Mouse (Mus musculus): ENCODE data around the gene Pfn3.
"Not testable (repeated sequence)": the region's sequence is repeated elsewhere in the genome, so short reads cannot be mapped to it uniquely, and the experiment has no call there.

Gene Pfn3

GRCm38 (mm10) chr13:55414743-55415380, at the start of gene Pfn3:
TSS of gene Pfn3 (minus strand) at chr13:55415232.
- peak; percentile 76 for DNase-seq

GRCm38 (mm10) chr13:55464027-55464884, 49.2 kb upstream of the Pfn3 start, which contains the start of gene Prr7:
TSS of gene Prr7 (plus strand) at chr13:55464267.
- DNase-seq: peak; percentile 77

DNA sequence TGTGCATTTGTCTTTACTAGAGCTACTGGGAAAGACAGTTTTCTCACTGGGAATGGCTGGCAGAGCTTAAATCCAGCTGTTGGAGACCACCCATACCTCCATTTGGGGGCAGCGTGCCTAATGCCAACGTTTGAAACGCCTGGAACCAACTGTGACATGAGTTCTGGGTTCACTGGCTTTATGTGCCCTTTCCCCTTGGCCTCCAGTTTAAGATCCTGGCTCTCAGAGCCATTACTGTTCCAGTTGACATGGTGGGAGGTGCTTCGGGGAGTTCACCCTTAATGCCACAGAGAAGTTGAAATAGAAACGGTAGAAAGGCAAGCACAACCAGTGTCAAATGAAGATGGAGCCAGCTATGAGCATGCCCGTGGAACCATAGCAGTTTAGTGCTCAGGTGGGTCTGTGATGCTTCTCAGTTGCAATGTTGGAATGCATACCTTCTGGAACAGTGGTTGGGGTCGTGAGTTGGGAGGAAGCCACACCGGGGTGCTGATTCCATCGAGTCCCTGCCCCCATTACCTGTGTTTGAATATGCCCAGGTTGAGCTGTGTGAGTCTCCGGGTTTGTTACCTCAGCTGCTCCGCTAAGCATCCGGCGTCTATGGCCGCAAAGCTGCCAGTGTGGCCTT, 48.5 kb upstream of the Pfn3 start:
- DNase-seq: no peak

DNA sequence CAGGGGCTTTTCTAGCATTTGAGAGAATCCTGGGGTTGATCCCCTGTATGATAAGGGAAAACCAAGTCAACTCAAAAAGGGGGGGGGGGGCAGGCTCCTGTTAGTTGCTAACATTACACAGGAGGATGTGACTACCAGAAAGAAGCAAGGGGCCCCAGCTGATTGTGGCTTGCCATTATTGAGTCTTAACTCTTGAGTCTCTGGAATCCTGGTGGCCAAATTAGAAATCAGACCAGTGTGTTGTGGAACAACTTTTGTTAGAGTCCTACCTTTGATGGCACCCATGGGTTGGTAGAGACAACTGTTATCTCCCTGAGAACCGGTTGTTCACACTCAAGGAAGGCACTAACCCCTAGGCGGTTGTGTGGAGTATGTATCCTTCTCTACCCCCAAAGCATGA, 47.9 kb upstream of the Pfn3 start:
- no peak for DNase-seq

DNA sequence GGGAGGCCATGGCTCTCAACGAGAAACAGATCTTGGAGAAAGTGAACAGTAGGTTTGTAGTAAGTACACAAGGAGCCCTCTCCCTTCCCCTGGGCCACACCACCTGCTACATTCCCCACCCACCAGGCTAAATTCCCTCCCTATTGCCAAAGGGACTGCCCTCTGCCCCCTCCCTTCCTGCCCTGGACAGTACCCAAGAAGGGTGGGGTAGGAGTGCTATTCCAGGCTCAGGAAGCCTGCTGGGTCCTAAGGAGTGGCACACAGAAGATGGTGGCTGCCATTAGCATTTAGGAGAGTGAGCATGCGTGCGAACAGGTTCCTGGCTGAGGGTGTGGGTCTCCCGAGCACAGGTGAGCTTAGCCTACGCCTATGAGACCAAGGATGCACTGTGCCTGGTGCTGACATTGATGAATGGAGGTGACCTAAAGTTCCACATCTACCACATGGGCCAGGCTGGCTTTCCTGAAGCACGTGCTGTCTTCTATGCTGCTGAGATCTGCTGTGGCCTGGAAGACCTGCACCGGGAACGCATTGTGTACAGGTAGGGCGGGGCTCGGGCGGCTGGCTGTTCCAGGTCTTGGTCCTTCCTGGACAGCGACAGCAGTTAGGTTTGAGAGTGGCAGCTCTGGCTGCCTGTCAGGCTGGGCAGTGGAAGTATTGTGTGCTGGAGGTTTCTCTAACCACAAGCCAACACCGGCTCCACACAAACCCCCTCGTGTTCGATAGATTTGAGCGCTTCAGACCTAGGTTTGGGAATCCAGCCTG, 36.9 kb upstream of the Pfn3 start:
- DNase-seq: no peak

- DNase-seq: no peak
These were observed 36.3 kb upstream of the Pfn3 start for GRCm38 (mm10) chr13:55451296-55451695.

- peak; percentile 40 for DNase-seq
These were observed 35.5 kb upstream of the Pfn3 start for GRCm38 (mm10) chr13:55450511-55450980.

DNA sequence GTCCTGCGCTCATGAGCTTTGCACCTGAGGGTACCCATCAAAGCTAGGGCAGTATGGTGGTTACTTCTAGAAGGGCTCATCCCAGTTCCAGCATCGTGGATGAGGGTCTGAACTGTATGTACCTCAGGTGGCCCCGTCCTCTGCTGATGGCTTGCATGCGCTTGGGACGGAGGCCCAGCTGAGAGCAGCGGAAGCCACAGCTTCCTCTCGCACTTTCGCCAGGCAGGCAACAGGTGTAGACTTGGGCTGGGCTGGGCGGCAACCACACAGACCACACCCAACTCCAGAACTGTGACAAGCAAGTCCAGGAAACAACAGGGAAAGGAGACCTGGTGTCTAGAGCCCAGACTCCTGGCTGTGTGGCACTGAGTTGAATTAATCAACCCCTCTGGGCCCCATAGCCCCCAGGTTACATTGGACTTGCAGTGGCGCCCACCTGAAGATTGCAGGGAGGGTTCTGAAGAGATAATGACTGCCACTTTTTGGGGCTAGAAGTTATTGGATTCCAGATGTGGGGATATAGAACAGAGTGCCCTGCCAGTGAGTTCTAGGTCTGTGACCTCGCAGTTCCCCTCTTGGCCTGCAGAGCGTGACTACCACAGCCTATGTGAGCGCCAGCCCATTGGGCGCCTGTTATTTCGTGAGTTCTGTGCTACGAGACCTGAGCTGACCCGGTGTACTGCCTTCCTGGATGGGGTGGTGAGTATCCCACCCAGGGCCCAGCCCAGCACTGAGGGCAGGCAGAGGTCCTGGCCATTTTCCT, 34.8 kb upstream of the Pfn3 start:
- no peak for DNase-seq

DNA sequence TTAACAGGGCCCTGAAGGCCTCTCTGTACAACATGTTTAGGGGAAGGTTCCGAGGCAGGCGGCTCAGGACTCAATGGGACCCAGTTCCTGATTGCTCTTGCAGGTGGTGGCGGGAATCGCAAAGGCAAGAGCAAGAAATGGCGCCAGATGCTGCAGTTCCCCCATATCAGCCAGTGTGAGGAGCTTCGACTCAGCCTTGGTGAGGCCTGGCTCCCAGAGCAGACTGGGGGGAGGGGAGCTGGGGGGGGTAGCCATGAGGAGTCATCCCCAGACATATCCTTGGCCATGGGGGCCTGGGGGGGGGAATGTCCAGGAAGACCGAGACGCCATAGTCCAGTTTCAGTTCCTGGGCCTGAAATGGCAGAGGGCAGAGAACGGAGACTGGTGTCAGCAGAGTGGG, 34.2 kb upstream of the Pfn3 start:
- DNase-seq: no peak

- DNase-seq: no peak
These were observed 33.1 kb upstream of the Pfn3 start for GRCm38 (mm10) chr13:55448131-55448530.

GRCm38 (mm10) chr13:55447543-55447943, 32.5 kb upstream of the Pfn3 start:
- DNase-seq: no peak

GRCm38 (mm10) chr13:55446483-55447105, 31.6 kb upstream of the Pfn3 start:
- DNase-seq: no peak

- DNase-seq: no peak
These were observed 30.5 kb upstream of the Pfn3 start for GRCm38 (mm10) chr13:55445361-55446091.

- peak; percentile 99 for DNase-seq
These were observed 29.9 kb upstream of the Pfn3 start, which contains the start of gene Grk6 for GRCm38 (mm10) chr13:55444937-55445315. TSS of gene Grk6 (plus strand) at chr13:55445072.

DNA sequence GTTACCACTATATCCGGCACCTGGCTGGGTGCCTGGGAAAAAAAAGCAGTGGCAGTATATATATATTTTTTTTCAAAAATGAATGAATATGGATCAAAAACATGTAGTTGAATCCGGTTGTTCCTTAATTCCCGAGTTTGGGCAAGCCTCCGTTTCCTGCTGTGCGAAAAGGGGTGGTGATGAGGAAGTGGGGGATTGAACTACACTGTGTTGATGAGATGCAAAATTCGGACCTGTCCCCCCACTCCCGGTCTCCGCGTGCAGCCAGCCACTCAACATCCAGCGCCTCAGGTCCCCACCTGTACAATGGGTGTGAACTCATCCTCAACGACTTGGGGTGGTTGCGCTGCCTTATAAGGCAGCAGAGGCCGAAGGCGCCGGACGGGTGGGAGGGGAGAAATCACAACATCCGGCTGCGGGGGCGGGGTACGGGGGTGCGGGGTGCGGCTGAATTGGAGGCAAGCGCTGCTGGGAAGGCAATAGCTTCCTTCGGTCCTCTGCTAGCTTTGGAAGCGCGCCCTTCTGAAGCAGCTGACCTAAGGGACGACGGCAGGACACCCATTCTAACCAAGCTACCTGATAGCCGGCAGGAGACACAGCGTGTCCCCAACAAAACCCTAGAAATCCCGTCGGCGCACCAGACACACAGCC, 29.4 kb upstream of the Pfn3 start:
- no peak for DNase-seq

GRCm38 (mm10) chr13:55443799-55444285, 28.8 kb upstream of the Pfn3 start:
- DNase-seq: no peak

- not testable (repeated sequence) for DNase-seq
These were observed 22.1 kb upstream of the Pfn3 start for GRCm38 (mm10) chr13:55437111-55437629.

- no peak for DNase-seq
These were observed 17.1 kb upstream of the Pfn3 start for GRCm38 (mm10) chr13:55431889-55432685.

GRCm38 (mm10) chr13:55430566-55430965, 15.5 kb upstream of the Pfn3 start:
- no peak for DNase-seq

Measured in right cerebral cortex, postnatal 25 days (tissue).